Mouse (Mus musculus): ENCODE results near the gene Gm20521.

- TF ChIP-seq POLR2A (IDR thresholded peaks at IDR 0.05; ENCODE audit: borderline replicate concordance, control insufficient read depth, low read depth, low read length) = no peak
- TF ChIP-seq CTCF (IDR thresholded peaks at IDR 0.05; ENCODE audit: control insufficient read depth, insufficient read depth, low read length) = no peak
Observed at GRCm38 (mm10) chr14:54894296-54895151, 11.3 kb downstream of the Gm20521 start.
